Mouse (Mus musculus): Measurements from ENCODE around the gene Best3. TPM values are rescaled to one million over a fixed set of nuclear protein-coding genes. Genes with fewer than 3 reads are reported as not detected.

Gene Best3
- polyA plus RNA-seq, 1 experiment from 2014 or later: 0.20 TPM

DNA sequence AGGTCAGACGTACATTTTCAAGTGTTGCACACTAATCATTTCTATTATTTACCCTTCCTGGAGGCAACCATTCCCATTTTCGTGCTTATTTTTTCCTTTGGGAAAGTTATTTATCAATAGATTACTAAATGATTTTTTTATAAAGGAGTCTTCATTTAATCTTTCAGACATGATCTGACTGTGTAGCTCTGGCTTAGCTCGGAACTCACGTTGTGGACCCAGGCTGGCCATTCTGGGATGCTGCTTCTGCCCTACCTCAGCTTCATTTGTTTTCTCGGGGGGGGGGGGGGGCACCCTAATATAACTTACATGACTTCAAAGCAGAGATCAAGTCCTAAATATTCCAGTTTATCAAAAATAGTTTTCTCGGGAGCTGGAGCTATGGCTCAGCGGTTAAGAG lies 78.0 kb downstream of the Best3 start:
- ATAC-seq (replicated peaks; ENCODE audit: insufficient number of reproducible peaks, low FRiP score, low TSS enrichment, low read depth) (no peak), DNase-seq (ENCODE audit: low spot score) (no peak)
- Histone ChIP-seq H3K4me3 (ENCODE audit: low read depth, low read length) (peak overlapping the region; percentile 12; the same call in 1 of the 2 replicates), H3K36me3 (replicated peaks; ENCODE audit: control insufficient read depth, insufficient read depth, low read depth, low read length) (peaks cover 4% of the 10 kb centered on the region), H3K27ac (replicated peaks; ENCODE audit: low read depth, low read length) (no peak overlapping the region), H3K4me1 (ENCODE audit: control insufficient read depth, insufficient read depth, low read length) (no peaks in the 10 kb centered on the region), H3K27me3 (ENCODE audit: control insufficient read depth, insufficient read depth, low read length) (no peaks in the 10 kb centered on the region), H3K9ac (replicated peaks; ENCODE audit: low read length) (peak overlapping the region; percentile 58), H3K9me3 (replicated peaks; ENCODE audit: control insufficient read depth, low read length) (no peaks in the 10 kb centered on the region), H3K4me2 (ENCODE audit: low read depth, low read length) (no peak overlapping the region)
- whole genome bisulfite sequencing: 10% methylated on average over 7 of the region's 7 CpGs

DNA sequence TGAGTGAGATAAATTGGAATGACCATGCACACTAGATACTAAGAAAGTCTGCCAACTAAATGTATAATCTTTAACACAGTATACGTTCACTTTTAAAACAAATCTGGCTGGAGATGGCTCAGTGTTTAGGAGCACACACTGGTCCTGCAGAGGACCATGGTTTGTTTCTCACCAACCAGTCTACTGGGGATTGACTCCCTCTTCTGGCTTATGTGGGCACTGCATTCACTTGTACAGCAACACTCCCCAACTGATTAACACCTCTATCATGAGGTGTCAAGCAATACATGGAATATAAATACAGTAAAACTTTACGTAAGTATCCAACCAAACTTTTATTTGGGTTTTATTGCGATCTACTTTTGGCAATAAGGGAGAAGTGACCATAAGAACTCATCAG lies 83.0 kb downstream of the Best3 start:
- 94% methylated on average over 3 of the region's 3 CpGs for WGBS
- H3K36me3 ChIP-seq (replicated peaks; ENCODE audit: control insufficient read depth, insufficient read depth, low read depth, low read length): no peaks in the 10 kb centered on the region; the same call in 1 of the 2 replicates
- H3K27ac ChIP-seq (replicated peaks; ENCODE audit: low read depth, low read length): no peak overlapping the region
- ATAC-seq (replicated peaks; ENCODE audit: insufficient number of reproducible peaks, low FRiP score, low TSS enrichment, low read depth) (no peak), DNase-seq (ENCODE audit: low spot score) (no peak)
- no peak overlapping the region for H3K9ac ChIP-seq (replicated peaks; ENCODE audit: low read length)
- H3K4me2 ChIP-seq (ENCODE audit: low read depth, low read length): no peak overlapping the region
- H3K27me3 ChIP-seq (ENCODE audit: control insufficient read depth, insufficient read depth, low read length): no peaks in the 10 kb centered on the region
- H3K9me3 ChIP-seq (replicated peaks; ENCODE audit: control insufficient read depth, low read length): no peaks in the 10 kb centered on the region
- H3K4me1 ChIP-seq (ENCODE audit: control insufficient read depth, insufficient read depth, low read length): no peaks in the 10 kb centered on the region
- H3K4me3 ChIP-seq (ENCODE audit: low read depth, low read length): no peak overlapping the region

DNA sequence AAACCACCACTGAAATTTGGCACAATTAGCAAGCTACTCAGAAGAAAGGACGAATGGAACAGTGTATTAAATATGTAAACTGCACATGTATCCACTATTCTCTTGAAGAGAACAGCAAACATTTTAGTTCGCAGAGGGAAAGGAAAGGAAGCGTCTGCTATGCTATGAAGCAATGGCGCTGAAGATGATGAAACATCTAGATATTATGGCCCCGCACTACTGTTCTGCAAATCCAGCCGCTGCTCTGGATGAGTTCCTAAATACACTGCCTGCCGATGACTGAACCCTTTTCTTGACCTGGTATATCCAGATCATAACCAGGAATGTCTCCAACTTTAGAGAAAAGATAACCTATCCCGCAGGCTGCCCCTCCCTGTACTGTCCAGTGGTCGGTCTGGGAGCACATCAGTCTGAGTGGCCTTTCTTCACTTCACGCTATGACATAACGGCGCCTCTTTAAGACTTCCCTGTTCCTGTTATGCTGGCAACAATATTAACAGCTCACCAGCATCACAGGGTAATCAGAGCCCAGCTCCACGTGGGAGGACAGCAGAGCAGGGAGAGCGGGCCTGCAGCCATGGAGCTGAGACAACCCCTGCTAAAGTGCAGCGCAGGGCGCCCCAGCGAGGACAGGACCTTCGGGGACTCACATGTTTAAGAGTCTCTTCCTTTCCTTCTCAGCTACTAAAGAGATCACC lies 86.2 kb downstream of the Best3 start:
- Histone ChIP-seq H3K4me3 (ENCODE audit: low read depth, low read length) (no peak overlapping the region), H3K4me1 (ENCODE audit: control insufficient read depth, insufficient read depth, low read length) (no peaks in the 10 kb centered on the region), H3K4me2 (ENCODE audit: low read depth, low read length) (no peak overlapping the region), H3K27ac (replicated peaks; ENCODE audit: low read depth, low read length) (no peak overlapping the region), H3K36me3 (replicated peaks; ENCODE audit: control insufficient read depth, insufficient read depth, low read depth, low read length) (peaks cover 3% of the 10 kb centered on the region; the same call in 1 of the 2 replicates), H3K9ac (replicated peaks; ENCODE audit: low read length) (no peak overlapping the region), H3K9me3 (replicated peaks; ENCODE audit: control insufficient read depth, low read length) (no peaks in the 10 kb centered on the region), H3K27me3 (ENCODE audit: control insufficient read depth, insufficient read depth, low read length) (no peaks in the 10 kb centered on the region)
- DNase-seq (ENCODE audit: low spot score) (no peak), ATAC-seq (replicated peaks; ENCODE audit: insufficient number of reproducible peaks, low FRiP score, low TSS enrichment, low read depth) (no peak)
- 94% methylated on average over 18 of the region's 18 CpGs for WGBS

DNA sequence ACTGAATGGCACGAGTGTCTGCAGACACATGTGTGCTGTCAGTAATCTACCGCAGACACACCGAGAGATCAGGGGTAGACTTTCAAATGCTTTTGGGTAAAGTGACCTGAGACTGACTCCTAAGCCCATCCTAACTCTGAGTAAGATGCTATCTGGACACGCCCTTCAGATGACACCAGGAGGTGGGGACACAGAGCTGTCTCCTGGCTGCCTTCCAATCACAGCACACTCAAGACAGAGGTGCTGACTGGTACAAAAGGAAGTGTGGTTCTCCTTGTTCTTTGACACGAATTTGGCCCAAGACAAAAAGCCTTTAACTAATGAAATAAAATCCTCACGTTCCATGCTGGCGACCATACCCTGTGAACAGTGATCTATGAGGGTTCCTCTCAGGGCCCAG lies 87.1 kb downstream of the Best3 start:
- Histone ChIP-seq H3K9me3 (replicated peaks; ENCODE audit: control insufficient read depth, low read length) (no peaks in the 10 kb centered on the region), H3K4me1 (ENCODE audit: control insufficient read depth, insufficient read depth, low read length) (no peaks in the 10 kb centered on the region), H3K9ac (replicated peaks; ENCODE audit: low read length) (no peak overlapping the region), H3K4me2 (ENCODE audit: low read depth, low read length) (no peak overlapping the region), H3K27ac (replicated peaks; ENCODE audit: low read depth, low read length) (no peak overlapping the region), H3K4me3 (ENCODE audit: low read depth, low read length) (no peak overlapping the region), H3K27me3 (ENCODE audit: control insufficient read depth, insufficient read depth, low read length) (no peaks in the 10 kb centered on the region), H3K36me3 (replicated peaks; ENCODE audit: control insufficient read depth, insufficient read depth, low read depth, low read length) (peaks cover 3% of the 10 kb centered on the region; the same call in 1 of the 2 replicates)
- ATAC-seq (replicated peaks; ENCODE audit: insufficient number of reproducible peaks, low FRiP score, low TSS enrichment, low read depth): no peak
- WGBS: 86% methylated on average over 7 of the region's 7 CpGs
- no peak for DNase-seq (ENCODE audit: low spot score)

Other genes with a start within 250 kb of the Best3 start
- 0.11 and 0.18 TPM in 2 replicates for gene Myrfl, start 89.4 kb upstream of the Best3 start, polyA plus RNA-seq (2014; fragmentation: Nextera tagmentation; extraction: Ambion mirVana)
- gene Rab3ip, start 35.5 kb upstream of the Best3 start, polyA plus RNA-seq (2014; fragmentation: Nextera tagmentation; extraction: Ambion mirVana): 38.9 and 42.4 TPM in 2 replicates
- not detected in 2 replicates for gene Gm10271, start 13.7 kb upstream of the Best3 start, polyA plus RNA-seq (2014; fragmentation: Nextera tagmentation; extraction: Ambion mirVana)
- 0.33 TPM in 1 of 2 replicates, not detected in the other for gene Lrrc10, start 59.0 kb downstream of the Best3 start, polyA plus RNA-seq (2014; fragmentation: Nextera tagmentation; extraction: Ambion mirVana)
- gene Cct2, start 77.5 kb downstream of the Best3 start, polyA plus RNA-seq (2014; fragmentation: Nextera tagmentation; extraction: Ambion mirVana): 379 and 384 TPM in 2 replicates
- 25.5 and 28.2 TPM in 2 replicates for gene Frs2, start 162.2 kb downstream of the Best3 start, polyA plus RNA-seq (2014; fragmentation: Nextera tagmentation; extraction: Ambion mirVana)
- gene Yeats4, start 238.2 kb downstream of the Best3 start, polyA plus RNA-seq (2014; fragmentation: Nextera tagmentation; extraction: Ambion mirVana): 135 and 148 TPM in 2 replicates